In the genomic region with DNA sequence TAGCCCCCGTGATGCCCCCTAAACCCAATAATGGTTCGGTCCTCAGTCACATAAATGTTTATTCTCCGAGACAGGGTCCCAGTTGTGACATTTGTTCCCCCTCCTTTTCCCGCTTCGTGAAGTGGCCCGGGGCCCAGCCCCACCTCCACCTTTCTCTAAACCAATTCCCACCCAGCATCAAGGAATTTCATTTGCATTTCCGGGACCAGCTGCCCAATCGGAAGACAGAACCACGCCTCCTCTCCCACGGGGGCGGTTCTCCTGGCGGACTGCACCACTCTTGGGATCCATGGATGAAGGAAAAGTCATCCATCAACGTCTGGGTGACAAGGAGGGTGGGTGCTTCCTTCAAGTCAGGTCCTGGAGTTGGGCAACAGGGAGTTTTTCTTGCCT, we compare ENCODE assay signal across 8 mouse cellular contexts. TPM values are rescaled to one million over a fixed set of nuclear protein-coding genes. Genes with fewer than 3 reads are reported as not detected.
A peak's percentile ranks its signal among the peaks of the same experiment; 100 is the strongest.
DNase-seq lines count a peak whose midpoint lies in the region; ATAC-seq and TF ChIP-seq lines count a peak whose summit lies in the region.

No protein-coding gene starts in this region.

- no peaks in the 10 kb centered on the region for H3K36me3 ChIP-seq in midbrain, embryonic 10.5 days
- H3K36me3 ChIP-seq in stomach, postnatal 0 days (ENCODE audit: control insufficient read depth, insufficient read depth, low read length): no peaks in the 10 kb centered on the region

- peak overlapping the region; percentile 65 for H3K4me3 ChIP-seq in midbrain, embryonic 10.5 days
- H3K4me3 ChIP-seq in stomach, postnatal 0 days (ENCODE audit: low read depth, low read length): peak overlapping the region; percentile 37

- H3K9me3 ChIP-seq in midbrain, embryonic 10.5 days (replicated peaks): 0 out of 2 replicates have a peak, but pooled peaks cover 6% of the 10 kb centered on the region
- H3K9me3 ChIP-seq in stomach, postnatal 0 days (ENCODE audit: control insufficient read depth, low read length): no peaks in the 10 kb centered on the region

- peaks cover 72% of the 10 kb centered on the region for H3K27me3 ChIP-seq in midbrain, embryonic 10.5 days (ENCODE audit: low read depth, poor library complexity, severe bottlenecking)
- H3K27me3 ChIP-seq in stomach, postnatal 0 days (ENCODE audit: control insufficient read depth, insufficient read depth, low read length): peaks cover 4% of the 10 kb centered on the region; the same call in 1 of the 2 replicates

- H3K27ac ChIP-seq in midbrain, embryonic 10.5 days (replicated peaks): peak overlapping the region; percentile 67
- H3K27ac ChIP-seq in stomach, postnatal 0 days (replicated peaks): no peak overlapping the region

- no peak for TF ChIP-seq EP300 in stomach, postnatal 0 days (optimal IDR thresholded peaks at IDR 0.05)

- H3K9ac ChIP-seq in stomach, postnatal 0 days (ENCODE audit: low read length): peak overlapping the region; percentile 31; the same call in 1 of the 2 replicates

- intact Hi-C loops in left cerebral cortex, postnatal 4 days (cut with DNase I): no loop called here

- peaks cover 33% of the 10 kb centered on the region for H3K4me1 ChIP-seq in midbrain, embryonic 10.5 days
- peaks cover 2% of the 10 kb centered on the region; the same call in 1 of the 2 replicates for H3K4me1 ChIP-seq in stomach, postnatal 0 days (replicated peaks; ENCODE audit: control insufficient read depth, insufficient read depth)

- H3K4me2 ChIP-seq in stomach, postnatal 0 days (replicated peaks; ENCODE audit: low read depth): peak overlapping the region; percentile 74

- ATAC-seq in stomach, postnatal 0 days (ENCODE audit: low FRiP score, low TSS enrichment): peak; percentile 87
- ATAC-seq in monocyte, adult 5-6 weeks (replicated peaks; ENCODE audit: insufficient number of reproducible peaks, low FRiP score, low TSS enrichment, poor library complexity, severe bottlenecking): no peak

- no peak for TF ChIP-seq CTCF in stomach, postnatal 0 days (IDR thresholded peaks at IDR 0.05; ENCODE audit: low read depth)

- WGBS in midbrain, embryonic 10.5 days: under 1% methylated on average over 13 of the region's 13 CpGs
- under 1% methylated on average over 13 of the region's 13 CpGs for WGBS in stomach, postnatal 0 days

- peak; percentile 98 for DNase-seq in R1 (ENCODE audit: low read depth, low spot score)
- peak; percentile 80 for DNase-seq in cerebellum, adult 9-10 months
- peak; percentile 85 to 91 for DNase-seq in frontal cortex, postnatal 10 days (ENCODE audit: low spot score in 2 of 2)
- DNase-seq in kidney, adult 9 months: peak; percentile 68
- peak; percentile 84 for DNase-seq in left cerebral cortex, postnatal 4 days
- peak; percentile 88 for DNase-seq in midbrain, embryonic 10.5 days (ENCODE audit: low spot score)
- peak; percentile 88 for DNase-seq in stomach, postnatal 0 days (ENCODE audit: low spot score)

RNA-seq across cellular contexts. Expression of gene Shisa7, which starts 0.4 kb away (rescaled TPM):
- total RNA-seq in left cerebral cortex, postnatal 4 days (2021): 100 to 1,000 TPM; 112 to 126 TPM
- polyA plus RNA-seq in midbrain, embryonic 10.5 days (2016; fragmentation: Nextera tagmentation; extraction: Ambion mirVana): 0.28 and 1.1 TPM in 2 replicates
- 0.15 and 0.16 TPM in 2 replicates for polyA plus RNA-seq in stomach, postnatal 0 days (2015; fragmentation: Nextera tagmentation; extraction: Ambion mirVana)
- total RNA-seq in monocyte, adult 5-6 weeks (2017): 0.11 TPM in 1 of 3 replicates, not detected in the others

RNA-seq across cellular contexts. Expression of gene Isoc2b, which starts 25.1 kb away (rescaled TPM):
- total RNA-seq in left cerebral cortex, postnatal 4 days (2021): 1 to 10 TPM; 1.2 to 1.9 TPM
- polyA plus RNA-seq in midbrain, embryonic 10.5 days (2016; fragmentation: Nextera tagmentation; extraction: Ambion mirVana): 2.8 and 4.1 TPM in 2 replicates
- 17.5 and 21.7 TPM in 2 replicates for polyA plus RNA-seq in stomach, postnatal 0 days (2015; fragmentation: Nextera tagmentation; extraction: Ambion mirVana)
- total RNA-seq in monocyte, adult 5-6 weeks (2017): 7.1 to 45.7 TPM (median 35.7 TPM) in 3 replicates

RNA-seq across cellular contexts. Expression of gene Isoc2a, which starts 32.0 kb away (rescaled TPM):
- 1 to 10 TPM; 6.2 to 6.5 TPM for total RNA-seq in left cerebral cortex, postnatal 4 days (2021)
- 0.64 and 0.70 TPM in 2 replicates for polyA plus RNA-seq in midbrain, embryonic 10.5 days (2016; fragmentation: Nextera tagmentation; extraction: Ambion mirVana)
- 0.56 and 0.67 TPM in 2 replicates for polyA plus RNA-seq in stomach, postnatal 0 days (2015; fragmentation: Nextera tagmentation; extraction: Ambion mirVana)
- 4.5 to 8.4 TPM (median 7.9 TPM) in 3 replicates for total RNA-seq in monocyte, adult 5-6 weeks (2017)

RNA-seq across cellular contexts. Expression of gene Ube2s, which starts 32.5 kb away (rescaled TPM):
- 100 to 1,000 TPM; 176 to 203 TPM for total RNA-seq in left cerebral cortex, postnatal 4 days (2021)
- 357 and 426 TPM in 2 replicates for polyA plus RNA-seq in midbrain, embryonic 10.5 days (2016; fragmentation: Nextera tagmentation; extraction: Ambion mirVana)
- 95.5 and 111 TPM in 2 replicates for polyA plus RNA-seq in stomach, postnatal 0 days (2015; fragmentation: Nextera tagmentation; extraction: Ambion mirVana)
- total RNA-seq in monocyte, adult 5-6 weeks (2017): 96.9 to 129 TPM (median 127 TPM) in 3 replicates

RNA-seq across cellular contexts. Expression of gene Rpl28, which starts 52.2 kb away (rescaled TPM):
- total RNA-seq in left cerebral cortex, postnatal 4 days (2021): 100 to 1,000 TPM; 603 to 645 TPM
- polyA plus RNA-seq in midbrain, embryonic 10.5 days (2016; fragmentation: Nextera tagmentation; extraction: Ambion mirVana): 339 and 383 TPM in 2 replicates
- 322 and 359 TPM in 2 replicates for polyA plus RNA-seq in stomach, postnatal 0 days (2015; fragmentation: Nextera tagmentation; extraction: Ambion mirVana)
- total RNA-seq in monocyte, adult 5-6 weeks (2017): 260 to 549 TPM (median 279 TPM) in 3 replicates

Comparison
In these comparisons a context has a peak if more than half of its experiments do, and no peak if none do; other contexts are left out.
1. RNA of gene Shisa7, which starts 0.4 kb away (total RNA-seq): 112 to 126 TPM in left cerebral cortex, postnatal 4 days; 0.11 TPM in monocyte, adult 5-6 weeks; every median in the first group is over 100 times any median in the second.
2. Peak in every context shown above with its lines, with median percentiles within 50 percentile points of each other: DNase-seq.